8 mouse cellular contexts compared by ENCODE assay signal in genomic region chr1:185203196-185203908, GRCm38 (mm10). TPM values are rescaled to one million over a fixed set of nuclear protein-coding genes. Genes with fewer than 3 reads are reported as not detected.
A peak's percentile ranks its signal among the peaks of the same experiment; 100 is the strongest.
DNase-seq lines count a peak whose midpoint lies in the region; ATAC-seq and TF ChIP-seq lines count a peak whose summit lies in the region.

No protein-coding gene starts in this region.

- TF ChIP-seq POLR2A in lung, adult 2 months (IDR thresholded peaks at IDR 0.05; ENCODE audit: borderline replicate concordance, extremely low read depth, low read depth, low read length): no peak

- peak overlapping the region; percentile 71 for H3K27ac ChIP-seq in forebrain, embryonic 15.5 days (replicated peaks)
- H3K27ac ChIP-seq in intestine, embryonic 15.5 days: peak overlapping the region; percentile 69
- H3K27ac ChIP-seq in neural tube, embryonic 15.5 days (replicated peaks): peak overlapping the region; percentile 84

- H3K4me3 ChIP-seq in forebrain, embryonic 15.5 days: peak overlapping the region; percentile 74
- peak overlapping the region; percentile 92 for H3K4me3 ChIP-seq in intestine, embryonic 15.5 days (replicated peaks)
- H3K4me3 ChIP-seq in lung, adult 2 months (replicated peaks; ENCODE audit: extremely low read depth, low read depth, low read length): peak overlapping the region; percentile 79
- peak overlapping the region; percentile 99 for H3K4me3 ChIP-seq in neural tube, embryonic 15.5 days (replicated peaks)

- H3K4me1 ChIP-seq in forebrain, embryonic 15.5 days: peaks cover 39% of the 10 kb centered on the region
- H3K4me1 ChIP-seq in intestine, embryonic 15.5 days (replicated peaks): peaks cover 8% of the 10 kb centered on the region
- H3K4me1 ChIP-seq in lung, adult 2 months (ENCODE audit: control insufficient read depth, insufficient read depth, low read length): peaks cover 6% of the 10 kb centered on the region; the same call in 1 of the 2 replicates
- peaks cover 43% of the 10 kb centered on the region for H3K4me1 ChIP-seq in neural tube, embryonic 15.5 days

- ATAC-seq in forebrain, embryonic 15.5 days (replicated peaks): no peak; the same call in 1 of the 2 replicates
- peak; percentile 13 for ATAC-seq in intestine, embryonic 15.5 days
- ATAC-seq in neural tube, embryonic 15.5 days (ENCODE audit: low FRiP score): no peak; the same call in 1 of the 2 replicates

- peak overlapping the region; percentile 91 for H3K9ac ChIP-seq in forebrain, embryonic 15.5 days (replicated peaks)
- peak overlapping the region; percentile 92 for H3K9ac ChIP-seq in intestine, embryonic 15.5 days
- H3K9ac ChIP-seq in neural tube, embryonic 15.5 days (replicated peaks): peak overlapping the region; percentile 98

- peak overlapping the region; percentile 79 for H3K4me2 ChIP-seq in forebrain, embryonic 15.5 days (replicated peaks)
- H3K4me2 ChIP-seq in intestine, embryonic 15.5 days (replicated peaks): peak overlapping the region; percentile 73
- H3K4me2 ChIP-seq in neural tube, embryonic 15.5 days: peak overlapping the region; percentile 89

- H3K27me3 ChIP-seq in forebrain, embryonic 15.5 days: no peaks in the 10 kb centered on the region
- no peaks in the 10 kb centered on the region for H3K27me3 ChIP-seq in intestine, embryonic 15.5 days (replicated peaks)
- no peaks in the 10 kb centered on the region for H3K27me3 ChIP-seq in neural tube, embryonic 15.5 days (replicated peaks)

- WGBS in forebrain, embryonic 15.5 days: 2% methylated on average over 23 of the region's 23 CpGs
- 4% methylated on average over 23 of the region's 23 CpGs for WGBS in intestine, embryonic 15.5 days
- 1% methylated on average over 23 of the region's 23 CpGs for WGBS in lung, adult 2 months
- 6% methylated on average over 23 of the region's 23 CpGs for WGBS in neural tube, embryonic 15.5 days

- DNase-seq in heart, adult 11 months: peak; percentile 91
- no peak for DNase-seq in heart, postnatal 25 days (ENCODE audit: low spot score)
- DNase-seq in cerebellum, adult 18-20 months: peak; percentile 27 to 40
- DNase-seq in lung, adult 2 months: peak; percentile 42
- no peak for DNase-seq in right cerebral cortex, adult 18-20 months

- TF ChIP-seq CTCF in lung, adult 2 months (IDR thresholded peaks at IDR 0.05; ENCODE audit: insufficient read depth, low read length): no peak

- no peaks in the 10 kb centered on the region for H3K9me3 ChIP-seq in forebrain, embryonic 15.5 days
- no peaks in the 10 kb centered on the region for H3K9me3 ChIP-seq in intestine, embryonic 15.5 days
- no peaks in the 10 kb centered on the region for H3K9me3 ChIP-seq in neural tube, embryonic 15.5 days (replicated peaks)

- intact Hi-C loops in heart, postnatal 25 days (cut with DNase I): loop anchor here (5.0 kb wide), 1 partner anchor 351 kb away; no protein-coding TSS in a partner anchor

- H3K36me3 ChIP-seq in forebrain, embryonic 15.5 days: no peaks in the 10 kb centered on the region
- no peaks in the 10 kb centered on the region for H3K36me3 ChIP-seq in intestine, embryonic 15.5 days
- H3K36me3 ChIP-seq in neural tube, embryonic 15.5 days: no peaks in the 10 kb centered on the region

RNA-seq across cellular contexts. Expression of gene Rab3gap2, which starts 0.6 kb away (rescaled TPM):
- total RNA-seq in heart, postnatal 25 days (2021): 10 to 100 TPM; 20.6 to 20.7 TPM
- polyA plus RNA-seq in forebrain, embryonic 15.5 days (2015; fragmentation: Nextera tagmentation; extraction: Ambion mirVana): 25.8 and 27.4 TPM in 2 replicates
- polyA plus RNA-seq in intestine, embryonic 15.5 days (2015; fragmentation: Nextera tagmentation; extraction: Ambion mirVana): 24.5 and 24.6 TPM in 2 replicates
- 16.2 and 20.3 TPM in 2 replicates for polyA plus RNA-seq in lung, adult 2 months (2012; rRNA removed)
- 23.8 and 24.5 TPM in 2 replicates for polyA plus RNA-seq in neural tube, embryonic 15.5 days (2015; fragmentation: Nextera tagmentation; extraction: Ambion mirVana)

Comparison
In these comparisons a context has a peak if more than half of its experiments do, and no peak if none do; other contexts are left out.
1. DNase-seq: peak in heart, adult 11 months (single experiment), cerebellum, adult 18-20 months (2 of 2) and lung, adult 2 months (single experiment); none in heart, postnatal 25 days (single experiment) and right cerebral cortex, adult 18-20 months (single experiment).
2. Peak in every context shown above with its lines, with median percentiles within 50 percentile points of each other: H3K27ac ChIP-seq, H3K4me2 ChIP-seq, H3K4me3 ChIP-seq and H3K9ac ChIP-seq.